Mouse (Mus musculus) spleen, postnatal 10 days (tissue): ENCODE data around the gene Gm7137.
"Not testable (repeated sequence)": the region's sequence is repeated elsewhere in the genome, so short reads cannot be mapped to it uniquely, and the experiment has no call there.

Experiments used
- DNase-seq, 2 experiments: peaks; one replicate each; pipeline ENCODE4 v3.0.0; 2021 to 2022; ENCODE audit warnings: low spot score in 2 of 2

Gene Gm7137

GRCm38 (mm10) chr10:77787876-77788275 lies at the start of gene Gm7137:
Gm7137 (minus strand) TSS chr10:77788200.
- DNase-seq: not testable (repeated sequence)

DNA sequence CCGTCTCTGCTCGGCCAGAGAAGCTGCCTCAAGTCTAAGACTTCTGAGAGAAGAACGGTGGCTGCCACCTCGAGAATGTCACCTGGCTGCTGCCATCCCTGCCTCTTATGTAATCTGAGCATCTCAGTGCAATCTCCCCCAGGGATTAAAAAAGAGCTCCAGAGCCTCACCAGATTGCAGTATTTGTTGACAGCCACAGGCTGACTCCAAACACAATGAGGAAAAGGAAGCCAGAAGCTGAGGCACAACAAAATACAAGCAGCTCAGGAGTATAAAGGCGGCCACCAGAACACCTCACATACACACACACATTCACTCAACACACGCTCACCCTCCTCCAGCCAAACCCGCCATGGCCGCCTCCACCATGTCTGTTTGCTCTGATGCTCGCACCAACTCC lies 47.6 kb upstream of the Gm7137 start, which contains the start of gene Krtap10-10:
TSS of gene Krtap10-10 (plus strand) at position 301 of the 400 bp plus-strand sequence.
- DNase-seq: no peak

- no peak for DNase-seq
These were observed 39.0 kb upstream of the Gm7137 start, which contains the start of gene Krtap10-4 for GRCm38 (mm10) chr10:77826951-77827350. Krtap10-4 (minus strand) TSS chr10:77827095.

DNA sequence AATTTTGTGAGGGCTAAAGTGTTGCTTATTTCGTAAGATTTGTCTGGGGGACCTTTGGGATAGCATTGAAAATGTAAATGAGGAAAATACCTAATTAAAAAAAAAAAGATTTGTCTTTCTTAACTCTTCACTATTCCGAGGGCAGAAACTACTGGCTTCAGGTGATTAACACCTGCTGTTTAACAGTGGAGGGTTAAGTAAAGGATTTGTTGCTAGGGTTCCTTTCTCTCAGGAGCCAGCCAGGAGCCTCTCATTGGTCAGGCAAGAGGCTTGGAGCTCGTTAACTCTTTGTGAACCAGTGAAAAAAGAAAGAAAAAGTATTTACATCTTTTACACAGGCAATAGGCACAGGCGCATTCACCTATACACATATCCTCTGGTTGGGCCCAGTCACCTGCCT lies 31.2 kb upstream of the Gm7137 start:
- DNase-seq: no peak

DNA sequence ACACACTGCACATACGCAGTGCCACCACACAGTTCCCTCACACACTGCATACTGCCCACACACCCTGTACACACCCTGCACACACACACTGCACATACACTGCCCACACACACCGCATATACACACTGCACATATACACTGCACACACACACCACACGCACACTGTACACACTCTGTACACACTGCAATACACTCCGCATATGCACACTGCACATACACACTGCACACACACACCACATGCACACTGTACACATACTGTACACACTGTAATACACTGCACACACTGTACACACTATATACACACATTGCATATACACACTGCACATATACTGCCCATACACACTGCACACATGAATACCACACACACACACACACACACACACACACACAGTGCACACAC lies 30.5 kb upstream of the Gm7137 start:
- no peak for DNase-seq

DNA sequence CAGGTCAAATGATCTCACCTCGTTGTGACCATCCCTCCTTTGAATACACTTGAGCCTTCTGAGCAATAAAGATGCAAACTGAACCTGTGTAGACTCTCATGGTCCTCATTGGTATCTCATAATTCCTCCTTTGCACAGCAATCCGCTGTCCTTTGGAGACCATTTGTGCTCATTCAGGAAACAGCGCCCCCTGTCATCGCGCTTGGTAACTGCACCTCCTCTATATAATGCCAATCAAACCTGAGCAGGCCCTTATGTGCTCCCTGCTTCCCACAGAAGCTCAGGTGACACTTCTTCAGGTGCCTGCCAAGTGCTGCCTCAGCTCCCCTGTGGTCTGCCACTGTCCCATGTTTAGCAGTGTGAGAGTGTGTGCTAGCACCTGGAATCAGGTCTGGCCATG lies 27.5 kb upstream of the Gm7137 start:
- peak; percentile 14 to 50 for DNase-seq

DNA sequence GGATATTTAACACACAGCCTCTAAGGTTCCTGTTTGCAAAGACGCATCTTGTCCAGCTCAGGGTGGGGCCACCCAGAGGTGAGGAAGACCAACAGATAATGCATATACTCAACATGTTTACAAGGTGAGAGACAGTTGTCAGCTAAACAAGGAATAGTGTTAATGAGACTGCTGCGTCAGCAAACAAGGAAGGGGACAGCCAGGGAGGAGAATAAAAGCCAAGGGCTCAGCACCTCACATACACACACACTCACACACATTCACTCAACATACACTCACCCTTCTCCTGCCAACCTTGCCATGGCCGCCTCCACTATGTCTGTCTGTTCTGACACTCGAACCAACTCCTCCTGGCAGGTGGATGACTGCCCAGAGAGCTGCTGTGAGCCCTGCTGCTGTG lies 26.4 kb upstream of the Gm7137 start, which contains the start of gene Gm2696:
TSS of gene Gm2696 (plus strand) at position 301 of the 400 bp plus-strand sequence.
- no peak for DNase-seq

GRCm38 (mm10) chr10:77811743-77812142 lies 23.7 kb upstream of the Gm7137 start, which contains the start of gene Gm9507:
Gm9507 (minus strand) TSS chr10:77811843.
- no peak for DNase-seq

GRCm38 (mm10) chr10:77804095-77804494 lies 16.1 kb upstream of the Gm7137 start:
- no peak for DNase-seq

- DNase-seq: no peak
These were observed 11.0 kb upstream of the Gm7137 start, which contains the start of gene Gm19668 for GRCm38 (mm10) chr10:77798921-77799508. Gm19668 (minus strand) TSS chr10:77799133.

DNA sequence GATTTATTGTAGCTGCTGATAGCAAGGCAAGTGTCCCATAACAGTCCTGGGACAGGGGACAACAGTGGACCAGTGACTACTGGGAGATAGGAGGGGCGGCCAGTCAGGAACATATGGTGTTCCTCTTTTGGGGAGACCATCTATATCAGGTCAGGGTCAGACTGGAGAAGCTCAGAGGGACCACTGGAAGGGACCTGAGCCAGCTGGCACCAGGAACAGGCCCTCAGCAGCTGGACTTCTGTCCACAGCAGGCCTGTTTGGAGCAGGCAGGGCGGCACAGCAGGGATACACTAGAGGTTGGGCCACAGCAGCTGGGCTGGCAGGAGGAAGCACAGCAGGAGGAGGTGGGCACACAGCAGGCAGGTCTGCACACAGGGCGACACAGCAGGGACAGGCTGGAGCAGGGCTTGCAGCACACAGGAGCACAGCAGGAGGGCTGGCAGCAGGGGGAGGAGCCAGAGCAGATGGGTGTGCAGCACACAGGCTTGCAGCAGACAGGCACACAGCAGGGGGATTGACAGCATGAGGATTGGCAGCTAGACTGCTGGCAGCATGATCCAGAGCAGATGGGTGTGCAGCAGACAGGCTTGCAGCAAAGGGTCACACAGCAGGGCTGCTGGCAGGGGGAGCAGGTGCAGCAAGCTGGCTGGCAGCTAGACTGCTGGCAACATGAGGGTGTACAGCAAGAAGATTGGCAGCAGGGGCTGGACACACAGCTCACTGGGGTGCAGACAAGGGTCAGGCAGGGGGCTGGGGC lies 10.3 kb upstream of the Gm7137 start:
- DNase-seq: not testable (repeated sequence)

- DNase-seq: no peak
These were observed 9.7 kb upstream of the Gm7137 start for GRCm38 (mm10) chr10:77797677-77798076.

DNA sequence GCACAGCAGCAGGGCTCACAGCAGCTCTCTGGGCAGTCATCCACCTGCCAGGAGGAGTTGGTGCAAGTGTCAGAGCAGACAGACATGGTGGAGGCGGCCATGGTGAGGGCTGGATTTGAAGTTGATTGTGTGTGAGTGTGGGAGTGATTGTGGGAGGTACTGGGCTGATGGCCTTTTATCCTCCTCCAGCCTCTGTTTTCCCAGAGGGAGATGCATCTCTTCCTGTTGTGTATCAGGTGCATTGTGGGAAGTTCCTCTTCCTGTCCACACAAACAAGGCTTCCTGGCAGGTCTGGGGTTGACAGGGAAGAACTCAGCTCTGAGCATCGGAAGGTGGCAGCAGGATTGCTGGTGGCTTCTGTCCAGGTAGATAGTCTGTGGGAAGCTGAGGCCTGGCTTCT lies 7.0 kb upstream of the Gm7137 start, which contains the start of gene Gm9639:
TSS of gene Gm9639 (minus strand) at position 101 of the 400 bp plus-strand sequence.
- DNase-seq: no peak

GRCm38 (mm10) chr10:77788621-77789020 lies 621 bp upstream of the Gm7137 start:
- no peak for DNase-seq

DNA sequence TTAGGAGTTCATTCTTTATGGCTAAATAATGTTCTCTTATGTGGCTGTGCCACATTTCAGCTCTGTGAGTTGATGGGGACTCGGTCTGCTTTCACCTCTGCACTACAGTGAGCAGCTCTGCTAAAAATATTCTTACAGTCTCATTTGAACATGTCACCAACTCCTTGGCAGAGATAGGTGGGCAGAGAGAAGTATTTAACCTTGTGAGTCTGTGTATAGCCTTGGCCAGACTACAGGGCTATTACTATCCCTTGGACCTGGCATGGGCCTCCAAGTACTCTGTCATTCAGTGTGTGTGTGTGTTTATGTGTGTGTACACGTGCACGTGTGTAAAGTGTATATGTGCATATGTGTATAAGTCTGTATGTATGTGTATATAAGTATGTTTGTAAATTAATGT lies 4.6 kb downstream of the Gm7137 start:
- DNase-seq: not testable (repeated sequence)

- not testable (repeated sequence) for DNase-seq
These were observed 5.6 kb downstream of the Gm7137 start, which contains the start of gene Gm3250 for GRCm38 (mm10) chr10:77782442-77782841. Gm3250 (minus strand) TSS chr10:77782542.

DNA sequence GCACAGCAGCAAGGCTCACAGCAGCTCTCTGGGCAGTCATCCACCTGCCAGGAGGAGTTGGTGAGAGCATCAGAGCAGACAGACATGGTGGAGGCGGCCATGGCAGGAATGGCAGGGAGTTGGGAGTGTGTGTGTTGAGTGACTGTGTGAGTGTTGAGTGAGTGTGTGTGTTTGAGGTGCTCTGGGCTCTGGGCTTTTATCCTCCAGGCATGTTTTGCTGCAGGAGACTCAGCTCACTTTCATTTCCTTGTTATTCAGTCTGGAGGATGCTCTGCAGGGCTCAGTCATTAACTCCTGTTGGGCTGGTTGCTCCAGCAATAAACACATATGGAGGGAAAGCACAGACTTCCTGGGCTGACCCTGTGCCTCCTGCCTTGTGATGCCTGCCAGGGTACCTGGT lies 11.2 kb downstream of the Gm7137 start, which contains the start of gene Gm7138:
TSS of gene Gm7138 (minus strand) at position 101 of the 400 bp plus-strand sequence.
- DNase-seq: not testable (repeated sequence)

- not testable (repeated sequence) for DNase-seq
These were observed 15.9 kb downstream of the Gm7137 start for GRCm38 (mm10) chr10:77772142-77772541.

GRCm38 (mm10) chr10:77771225-77771624 lies 16.8 kb downstream of the Gm7137 start, which contains the start of gene Gm3238:
Gm3238 (minus strand) TSS chr10:77771325.
- not testable (repeated sequence) for DNase-seq

GRCm38 (mm10) chr10:77769727-77770126 lies 18.3 kb downstream of the Gm7137 start:
- DNase-seq: no peak

DNA sequence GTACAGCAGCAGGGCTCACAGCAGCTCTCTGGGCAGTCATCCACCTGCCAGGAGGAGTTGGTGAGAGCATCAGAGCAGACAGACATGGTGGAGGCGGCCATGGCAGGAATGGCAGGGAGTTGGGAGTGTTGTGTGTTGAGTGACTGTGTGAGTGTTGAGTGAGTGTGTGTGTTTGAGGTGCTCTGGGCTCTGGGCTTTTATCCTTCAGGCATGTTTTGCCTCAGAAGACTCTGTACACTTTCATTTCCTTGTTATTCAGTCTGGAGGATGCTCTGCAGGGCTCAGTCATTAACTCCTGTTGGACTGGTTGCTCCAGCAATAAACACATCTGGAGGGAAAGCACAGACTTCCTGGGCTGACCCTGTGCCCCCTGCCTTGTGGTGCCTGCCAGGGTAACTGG lies 28.4 kb downstream of the Gm7137 start, which contains the start of gene Gm3233:
TSS of gene Gm3233 (minus strand) at position 101 of the 400 bp plus-strand sequence.
- DNase-seq: not testable (repeated sequence)

GRCm38 (mm10) chr10:77753448-77753847 lies 34.6 kb downstream of the Gm7137 start:
- DNase-seq: no peak
